Mouse (Mus musculus): ENCODE results near the gene Gabbr1. TPM values are rescaled to one million over a fixed set of nuclear protein-coding genes. Genes with fewer than 3 reads are reported as not detected.
"Not testable (repeated sequence)": the region's sequence is repeated elsewhere in the genome, so short reads cannot be mapped to it uniquely, and the experiment has no call there.

Gene Gabbr1
- total and polyA plus RNA-seq, 2 experiments from 2014 or later = 116 to 639 TPM

- 77% methylated on average over 3 of the region's 3 CpGs for WGBS
- Histone ChIP-seq H3K27me3 (ENCODE audit: insufficient read depth, low read length) (no peaks in the 10 kb centered on the region), H3K4me1 (ENCODE audit: insufficient read depth, low read length) (no peaks in the 10 kb centered on the region), H3K36me3 (ENCODE audit: insufficient read depth, low read length) (no peaks in the 10 kb centered on the region), H3K9me3 (ENCODE audit: low read length) (no peaks in the 10 kb centered on the region), H3K4me2 (ENCODE audit: low read depth, low read length, poor library complexity, severe bottlenecking) (no peak overlapping the region), H3K9ac (replicated peaks; ENCODE audit: low read length, poor library complexity, severe bottlenecking) (no peak overlapping the region), H3K4me3 (ENCODE audit: low read depth, low read length) (no peak overlapping the region), H3K27ac (ENCODE audit: low read depth, low read length) (no peak overlapping the region)
- DNase-seq (ENCODE audit: low spot score) (no peak), ATAC-seq (ENCODE audit: low FRiP score) (no peak)
- TF ChIP-seq CTCF (IDR thresholded peaks at IDR 0.05) = no peak
These were observed 27.4 kb upstream of the Gabbr1 start for GRCm38 (mm10) chr17:37018328-37018727.

DNA sequence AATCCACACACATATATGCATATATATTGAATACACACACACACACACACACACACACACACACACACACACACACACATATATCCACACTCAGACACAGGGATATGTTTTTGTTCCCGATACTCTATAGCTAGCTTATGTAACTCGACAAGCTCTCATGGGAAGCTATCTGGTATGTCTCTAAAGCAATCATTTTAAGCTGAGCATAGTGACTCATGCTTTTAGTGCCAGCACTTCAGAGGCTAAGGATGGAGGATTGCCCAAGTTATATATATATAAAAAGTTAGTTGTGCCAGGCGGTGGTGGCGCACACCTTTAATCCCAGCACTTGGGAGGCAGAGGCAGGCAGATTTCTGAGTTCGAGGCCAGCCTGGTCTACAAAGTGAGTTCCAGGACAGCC, 26.5 kb upstream of the Gabbr1 start:
- DNase-seq (ENCODE audit: low spot score); H3K4me2 ChIP-seq (ENCODE audit: low read depth, low read length, poor library complexity, severe bottlenecking); H3K27me3 ChIP-seq (ENCODE audit: insufficient read depth, low read length); H3K36me3 ChIP-seq (ENCODE audit: insufficient read depth, low read length); H3K9ac ChIP-seq (replicated peaks; ENCODE audit: low read length, poor library complexity, severe bottlenecking); H3K9me3 ChIP-seq (ENCODE audit: low read length); H3K4me3 ChIP-seq (ENCODE audit: low read depth, low read length); H3K4me1 ChIP-seq (ENCODE audit: insufficient read depth, low read length); H3K27ac ChIP-seq (ENCODE audit: low read depth, low read length); ATAC-seq (ENCODE audit: low FRiP score): not testable (repeated sequence)
- WGBS = 97% methylated on average over 5 of the region's 5 CpGs

DNA sequence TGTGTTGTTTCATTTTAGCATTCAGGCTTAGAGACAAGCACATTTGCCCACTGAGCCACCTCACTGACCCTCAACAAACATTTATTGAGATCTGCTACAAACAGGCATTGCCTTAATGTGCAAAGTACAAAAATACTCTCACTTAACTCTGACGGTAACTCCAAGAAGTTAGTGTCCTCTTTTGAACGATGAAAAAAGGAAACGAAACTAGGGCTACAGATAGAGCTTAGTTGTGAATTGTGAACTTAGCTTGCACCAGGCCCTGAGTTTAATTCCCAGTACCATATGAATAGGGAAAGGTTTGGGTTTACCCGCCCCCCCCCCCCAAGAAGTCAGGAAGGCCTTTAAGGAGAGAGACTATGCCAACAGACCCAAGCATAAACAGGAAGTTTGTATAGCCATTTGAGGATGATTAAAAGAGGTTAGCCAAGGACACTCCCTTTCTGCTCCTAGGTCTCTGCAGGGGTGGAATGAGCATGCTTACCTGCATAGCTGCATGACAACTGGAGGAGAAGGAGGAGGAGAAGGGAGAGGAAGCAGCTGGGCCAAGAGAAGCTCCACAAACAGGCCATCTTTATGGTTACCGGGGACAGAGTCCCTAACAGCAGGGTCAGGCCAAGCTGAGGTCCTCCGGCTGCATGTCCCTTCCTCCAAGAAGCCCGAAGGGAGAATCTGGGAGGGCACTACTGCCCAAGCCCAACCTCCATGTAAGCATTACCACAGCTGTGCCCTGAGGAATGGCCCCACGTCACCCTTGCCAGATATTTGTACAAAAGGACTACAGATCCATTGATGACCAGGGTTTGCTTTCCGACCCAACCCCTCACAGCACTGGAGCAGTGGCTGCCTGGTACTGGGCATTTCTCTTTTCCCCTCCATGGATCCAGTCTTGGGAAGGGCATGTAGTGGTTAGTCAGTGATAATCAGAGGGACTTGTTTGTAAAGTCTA, 22.9 kb upstream of the Gabbr1 start, which contains the start of gene Mog:
TSS of gene Mog (minus strand) at position 771 of the 949 bp plus-strand sequence.
- no peak for TF ChIP-seq CTCF (IDR thresholded peaks at IDR 0.05)
- no peak within 1 kb of the TSS for H3K27ac ChIP-seq (ENCODE audit: low read depth, low read length)
- H3K4me3 ChIP-seq (ENCODE audit: low read depth, low read length) = no peak within 1 kb of the TSS
- no peaks in the 10 kb centered on the region for H3K9me3 ChIP-seq (ENCODE audit: low read length)
- 81% methylated on average over 9 of the region's 9 CpGs for WGBS
- H3K36me3 ChIP-seq (ENCODE audit: insufficient read depth, low read length) = no peaks in the 10 kb centered on the region
- ATAC-seq (ENCODE audit: low FRiP score) = no peak
- no peaks in the 10 kb centered on the region for H3K27me3 ChIP-seq (ENCODE audit: insufficient read depth, low read length)
- H3K9ac ChIP-seq (replicated peaks; ENCODE audit: low read length, poor library complexity, severe bottlenecking) = no peak within 1 kb of the TSS
- no peak for DNase-seq (ENCODE audit: low spot score)
- H3K4me1 ChIP-seq (ENCODE audit: insufficient read depth, low read length) = no peaks in the 10 kb centered on the region
- no peak within 1 kb of the TSS for H3K4me2 ChIP-seq (ENCODE audit: low read depth, low read length, poor library complexity, severe bottlenecking)

- Histone ChIP-seq H3K4me1 (ENCODE audit: insufficient read depth, low read length) (no peaks in the 10 kb centered on the region), H3K4me2 (ENCODE audit: low read depth, low read length, poor library complexity, severe bottlenecking) (no peak overlapping the region), H3K27ac (ENCODE audit: low read depth, low read length) (no peak overlapping the region), H3K9ac (replicated peaks; ENCODE audit: low read length, poor library complexity, severe bottlenecking) (no peak overlapping the region), H3K9me3 (ENCODE audit: low read length) (no peaks in the 10 kb centered on the region), H3K36me3 (ENCODE audit: insufficient read depth, low read length) (no peaks in the 10 kb centered on the region), H3K4me3 (ENCODE audit: low read depth, low read length) (no peak overlapping the region), H3K27me3 (ENCODE audit: insufficient read depth, low read length) (no peaks in the 10 kb centered on the region)
- 69% methylated on average over 2 of the region's 2 CpGs for WGBS
- DNase-seq (ENCODE audit: low spot score) = no peak
- no peak for TF ChIP-seq CTCF (IDR thresholded peaks at IDR 0.05)
- no peak for ATAC-seq (ENCODE audit: low FRiP score)
These were observed 19.3 kb upstream of the Gabbr1 start for GRCm38 (mm10) chr17:37026425-37026824.

DNA sequence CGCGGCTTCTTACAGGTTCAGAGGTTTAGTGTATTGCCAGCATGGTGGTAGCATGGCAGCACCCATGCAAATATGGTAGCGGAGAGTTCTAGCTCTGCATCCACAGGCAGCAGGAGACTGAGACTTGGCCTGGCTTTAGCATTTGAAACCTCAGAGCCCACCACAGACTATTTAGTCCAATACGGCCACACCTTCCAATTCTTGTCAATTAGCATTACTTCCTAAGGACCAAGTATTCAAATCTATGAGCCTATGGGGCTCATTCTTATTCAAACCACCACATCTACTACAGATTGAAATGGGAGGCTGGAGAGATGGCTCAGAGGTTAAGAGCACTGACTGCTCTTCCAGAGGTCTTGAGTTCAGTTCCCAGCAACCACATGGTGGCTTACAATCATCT, 18.3 kb upstream of the Gabbr1 start:
- Histone ChIP-seq H3K9ac (replicated peaks; ENCODE audit: low read length, poor library complexity, severe bottlenecking) (no peak overlapping the region), H3K27me3 (ENCODE audit: insufficient read depth, low read length) (no peaks in the 10 kb centered on the region), H3K4me2 (ENCODE audit: low read depth, low read length, poor library complexity, severe bottlenecking) (no peak overlapping the region), H3K9me3 (ENCODE audit: low read length) (no peaks in the 10 kb centered on the region), H3K4me1 (ENCODE audit: insufficient read depth, low read length) (no peaks in the 10 kb centered on the region), H3K36me3 (ENCODE audit: insufficient read depth, low read length) (no peaks in the 10 kb centered on the region), H3K4me3 (ENCODE audit: low read depth, low read length) (no peak overlapping the region), H3K27ac (ENCODE audit: low read depth, low read length) (peak overlapping the region; percentile 97)
- 94% methylated on average over 4 of the region's 4 CpGs for WGBS
- no peak for ATAC-seq (ENCODE audit: low FRiP score)
- TF ChIP-seq CTCF (IDR thresholded peaks at IDR 0.05) = no peak
- no peak for DNase-seq (ENCODE audit: low spot score)

- Histone ChIP-seq H3K4me1 (ENCODE audit: insufficient read depth, low read length) (no peaks in the 10 kb centered on the region), H3K27me3 (ENCODE audit: insufficient read depth, low read length) (no peaks in the 10 kb centered on the region), H3K9me3 (ENCODE audit: low read length) (no peaks in the 10 kb centered on the region), H3K4me2 (ENCODE audit: low read depth, low read length, poor library complexity, severe bottlenecking) (peak overlapping the region; percentile 51), H3K36me3 (ENCODE audit: insufficient read depth, low read length) (no peaks in the 10 kb centered on the region), H3K9ac (replicated peaks; ENCODE audit: low read length, poor library complexity, severe bottlenecking) (peak overlapping the region; percentile 50), H3K4me3 (ENCODE audit: low read depth, low read length) (peak overlapping the region; percentile 33), H3K27ac (ENCODE audit: low read depth, low read length) (peak overlapping the region; percentile 97)
- WGBS = 3% methylated on average over 10 of the region's 10 CpGs
- ATAC-seq (ENCODE audit: low FRiP score) (peak; percentile 29), DNase-seq (ENCODE audit: low spot score) (peak; percentile 15)
- TF ChIP-seq CTCF (IDR thresholded peaks at IDR 0.05) = no peak
These were observed 17.6 kb upstream of the Gabbr1 start for GRCm38 (mm10) chr17:37028212-37028611.

All from midbrain, postnatal 0 days (tissue).